Mouse (Mus musculus) forebrain, embryonic 11.5 days (tissue): Measurements from ENCODE around the gene Osmr. TPM values are rescaled to one million over a fixed set of nuclear protein-coding genes. Genes with fewer than 3 reads are reported as not detected.

Source experiments
- ATAC-seq: fragments of 200-750 bp; cut with Nextera tagmentation; replicated peaks from 2 replicates; pipeline ENCODE4 v1.8.0; 2017; ENCODE audit warnings: moderate TSS enrichment; ENCODE audit not compliant: low FRiP score
- DNase-seq: peaks from one replicate; pipeline ENCODE4 v3.0.0-alpha.2; 2017; ENCODE audit warnings: low spot score
- H3K27ac ChIP-seq: fragments of 300-500 bp; sonication (generic); 2 replicates; pipeline ENCODE4 v1.5.1; 2014; ENCODE audit warnings: low read depth, low read length
- H3K27me3 ChIP-seq: fragments of 300-500 bp; sonication (generic); 2 replicates; pipeline ENCODE4 v1.6.1; 2014; ENCODE audit warnings: mild to moderate bottlenecking, low read length, mixed read lengths; ENCODE audit not compliant: control insufficient read depth, insufficient read depth
- H3K36me3 ChIP-seq: fragments of 300-500 bp; sonication (generic); 2 replicates; pipeline ENCODE4 v1.6.1; 2014; ENCODE audit warnings: mild to moderate bottlenecking, low read length, moderate library complexity, mixed read lengths; ENCODE audit not compliant: control insufficient read depth, insufficient read depth
- H3K4me1 ChIP-seq: fragments of 300-500 bp; sonication (generic); replicated peaks from 2 replicates; pipeline ENCODE4 v1.6.1; 2014; ENCODE audit warnings: low read length, mixed read lengths; ENCODE audit not compliant: control insufficient read depth, insufficient read depth
- H3K4me2 ChIP-seq: fragments of 300-500 bp; sonication (generic); 2 replicates; pipeline ENCODE4 v1.6.1; 2014; ENCODE audit warnings: low read depth, mild to moderate bottlenecking, low read length, moderate library complexity, mixed read lengths; ENCODE audit not compliant: severe bottlenecking
- H3K4me3 ChIP-seq: fragments of 300-500 bp; sonication (generic); 2 replicates; pipeline ENCODE4 v1.5.1; 2014; ENCODE audit warnings: low read depth, low read length
- H3K9ac ChIP-seq: fragments of 300-500 bp; sonication (generic); 2 replicates; pipeline ENCODE4 v1.6.1; 2014; ENCODE audit warnings: low read length
- H3K9me3 ChIP-seq: fragments of 300-500 bp; sonication (generic); 2 replicates; pipeline ENCODE4 v1.6.1; 2016; ENCODE audit warnings: low read length, mixed read lengths; ENCODE audit not compliant: control insufficient read depth
- WGBS: fragments of 180-500 bp; shearing (Covaris S2); extraction: QIAGEN DNeasy Blood & Tissue Kit; methylation state at CpG from one replicate; pipeline ENCODE4 v1.1.7; 2014; 5-methylcytosine and 5-hydroxymethylcytosine counted together
- polyA plus RNA-seq: library from polyadenylated mRNA; unstranded; fragments of >200 nt; fragmentation: Nextera tagmentation; extraction: Ambion mirVana; gene quantifications from 2 replicates; pipeline ENCODE4 v1.2.1, GENCODE M21; 2014

The Osmr gene
- polyA plus RNA-seq, 1 experiment from 2014 or later: 0.24 TPM

GRCm38 (mm10) chr15:6903286-6903975 is 28.7 kb upstream of the Osmr start:
- WGBS: 63% methylated on average over 9 of the region's 9 CpGs
- Histone ChIP-seq H3K4me3 (no peak overlapping the region), H3K27me3 (no peaks in the 10 kb centered on the region), H3K9ac (no peak overlapping the region), H3K36me3 (no peaks in the 10 kb centered on the region), H3K4me2 (no peak overlapping the region), H3K27ac (no peak overlapping the region), H3K9me3 (no peaks in the 10 kb centered on the region), H3K4me1 (no peaks in the 10 kb centered on the region)
- ATAC-seq: no peak
- no peak for DNase-seq

GRCm38 (mm10) chr15:6901982-6902639 is 27.3 kb upstream of the Osmr start:
- WGBS: 79% methylated on average over 5 of the region's 5 CpGs
- no peak overlapping the region for H3K27ac ChIP-seq

GRCm38 (mm10) chr15:6901236-6901635 is 26.5 kb upstream of the Osmr start:
- Histone ChIP-seq H3K4me3 (no peak overlapping the region), H3K9ac (no peak overlapping the region), H3K9me3 (no peaks in the 10 kb centered on the region), H3K4me2 (no peak overlapping the region), H3K4me1 (no peaks in the 10 kb centered on the region), H3K36me3 (no peaks in the 10 kb centered on the region), H3K27me3 (no peaks in the 10 kb centered on the region), H3K27ac (no peak overlapping the region)
- WGBS: 85% methylated on average over 6 of the region's 6 CpGs
- ATAC-seq (no peak), DNase-seq (no peak)

More at GRCm38 (mm10) chr15:6901982-6902639, 27.3 kb upstream of the Osmr start:
- no peaks in the 10 kb centered on the region for H3K9me3 ChIP-seq
- no peak for DNase-seq
- no peak overlapping the region for H3K4me2 ChIP-seq
- no peaks in the 10 kb centered on the region for H3K36me3 ChIP-seq
- H3K4me1 ChIP-seq: no peaks in the 10 kb centered on the region
- no peak for ATAC-seq
- H3K27me3 ChIP-seq: no peaks in the 10 kb centered on the region
- H3K4me3 ChIP-seq: no peak overlapping the region
- no peak overlapping the region for H3K9ac ChIP-seq

- no peaks in the 10 kb centered on the region for H3K9me3 ChIP-seq
- no peaks in the 10 kb centered on the region for H3K36me3 ChIP-seq
- WGBS: 87% methylated on average over 6 of the region's 6 CpGs
- H3K4me3 ChIP-seq: no peak overlapping the region
- H3K9ac ChIP-seq: no peak overlapping the region
- H3K4me1 ChIP-seq: no peaks in the 10 kb centered on the region
- H3K4me2 ChIP-seq: no peak overlapping the region
- no peak for ATAC-seq
- H3K27ac ChIP-seq: no peak overlapping the region
- H3K27me3 ChIP-seq: no peaks in the 10 kb centered on the region
- DNase-seq: no peak
Observed at GRCm38 (mm10) chr15:6884260-6884659, 9.5 kb upstream of the Osmr start.

- H3K4me3 ChIP-seq: no peak overlapping the region
- ATAC-seq (no peak; the same call in 1 of the 2 replicates), DNase-seq (peak; percentile 80)
- no peak overlapping the region for H3K27ac ChIP-seq
- no peaks in the 10 kb centered on the region for H3K9me3 ChIP-seq
- H3K9ac ChIP-seq: no peak overlapping the region
- 48% methylated on average over 5 of the region's 5 CpGs for WGBS
- no peak overlapping the region for H3K4me2 ChIP-seq
- H3K27me3 ChIP-seq: no peaks in the 10 kb centered on the region
- no peaks in the 10 kb centered on the region for H3K4me1 ChIP-seq
- H3K36me3 ChIP-seq: no peaks in the 10 kb centered on the region
Observed at GRCm38 (mm10) chr15:6883816-6884215, 9.0 kb upstream of the Osmr start.

- Histone ChIP-seq H3K4me1 (no peaks in the 10 kb centered on the region), H3K4me3 (no peak overlapping the region), H3K4me2 (no peak overlapping the region), H3K27me3 (no peaks in the 10 kb centered on the region), H3K36me3 (no peaks in the 10 kb centered on the region), H3K27ac (no peak overlapping the region), H3K9ac (no peak overlapping the region), H3K9me3 (no peaks in the 10 kb centered on the region)
- DNase-seq: no peak
- 81% methylated on average over 4 of the region's 4 CpGs for WGBS
- ATAC-seq: no peak
Observed at GRCm38 (mm10) chr15:6883091-6883490, 8.3 kb upstream of the Osmr start.

- ATAC-seq: no peak
Observed at GRCm38 (mm10) chr15:6882180-6882579, 7.4 kb upstream of the Osmr start.

GRCm38 (mm10) chr15:6881211-6881610 is 6.4 kb upstream of the Osmr start:
- DNase-seq (no peak), ATAC-seq (no peak)
- Histone ChIP-seq H3K27ac (no peak overlapping the region), H3K4me3 (no peak overlapping the region), H3K36me3 (no peaks in the 10 kb centered on the region), H3K4me2 (no peak overlapping the region), H3K4me1 (no peaks in the 10 kb centered on the region), H3K27me3 (peaks cover 4% of the 10 kb centered on the region; the same call in 1 of the 2 replicates), H3K9ac (no peak overlapping the region), H3K9me3 (no peaks in the 10 kb centered on the region)
- WGBS: 85% methylated on average over 9 of the region's 9 CpGs

More at GRCm38 (mm10) chr15:6882180-6882579, 7.4 kb upstream of the Osmr start:
- no peak overlapping the region for H3K27ac ChIP-seq
- no peaks in the 10 kb centered on the region for H3K36me3 ChIP-seq
- no peak overlapping the region for H3K9ac ChIP-seq
- DNase-seq: peak; percentile 53
- no peaks in the 10 kb centered on the region for H3K4me1 ChIP-seq
- no peak overlapping the region for H3K4me2 ChIP-seq
- no peaks in the 10 kb centered on the region for H3K27me3 ChIP-seq
- 46% methylated on average over 7 of the region's 7 CpGs for WGBS
- H3K4me3 ChIP-seq: no peak overlapping the region
- no peaks in the 10 kb centered on the region for H3K9me3 ChIP-seq
